ENCODE assay signal across 12 mouse cellular contexts in genomic region chr7:59231960-59232359, GRCm38 (mm10). TPM values are rescaled to one million over a fixed set of nuclear protein-coding genes. Genes with fewer than 3 reads are reported as not detected.
DNase-seq lines count a peak whose midpoint lies in the region; ATAC-seq lines count a peak whose summit lies in the region.
"Had no signal": no experiment of that assay in that cellular context is flagged by ENCODE, and none has a peak within 500 bp of the region (broad histone marks: within the 10 kb centered on the region; RNA-seq: fewer than 3 reads in every experiment).

No protein-coding gene starts in this region.

- no peaks in the 10 kb centered on the region for H3K36me3 ChIP-seq in heart, embryonic 13.5 days
- no peaks in the 10 kb centered on the region for H3K36me3 ChIP-seq in neural tube, embryonic 12.5 days
- H3K36me3 ChIP-seq in liver, embryonic 15.5 days (replicated peaks) = no peaks in the 10 kb centered on the region

- intact Hi-C loops in heart, postnatal 36 days (cut with DNase I) = no loop called here

- no peaks in the 10 kb centered on the region for H3K9me3 ChIP-seq in heart, embryonic 13.5 days
- no peaks in the 10 kb centered on the region for H3K9me3 ChIP-seq in neural tube, embryonic 12.5 days
- H3K9me3 ChIP-seq in liver, embryonic 15.5 days (replicated peaks) = no peaks in the 10 kb centered on the region

- H3K4me2 ChIP-seq in heart, embryonic 13.5 days = peak overlapping the region; percentile 21
- H3K4me2 ChIP-seq in neural tube, embryonic 12.5 days (replicated peaks) = peak overlapping the region; percentile 36
- H3K4me2 ChIP-seq in liver, embryonic 15.5 days = peak overlapping the region; percentile 1; the same call in 1 of the 2 replicates

- ATAC-seq in heart, embryonic 13.5 days (ENCODE audit: extremely low read depth, insufficient number of reproducible peaks, low FRiP score, low TSS enrichment) = no peak
- ATAC-seq in neural tube, embryonic 12.5 days (ENCODE audit: low FRiP score, low read depth) = no peak
- no peak for ATAC-seq in liver, embryonic 15.5 days (ENCODE audit: insufficient read depth)
- no peak for ATAC-seq in activated CD4-positive, CD25-positive, alpha-beta regulatory T cell, adult 4 months

- H3K27me3 ChIP-seq in heart, embryonic 13.5 days (replicated peaks) = no peaks in the 10 kb centered on the region
- H3K27me3 ChIP-seq in neural tube, embryonic 12.5 days (replicated peaks) = no peaks in the 10 kb centered on the region
- no peaks in the 10 kb centered on the region for H3K27me3 ChIP-seq in liver, embryonic 15.5 days

- WGBS in heart, embryonic 13.5 days = 52% methylated on average over 1 of the region's 1 CpGs
- WGBS in neural tube, embryonic 12.5 days = 83% methylated on average over 1 of the region's 1 CpGs
- WGBS in liver, embryonic 15.5 days (ENCODE audit: insufficient replicate concordance) = 32% methylated on average over 1 of the region's 1 CpGs

- no peak overlapping the region for H3K27ac ChIP-seq in heart, embryonic 13.5 days (replicated peaks)
- no peak overlapping the region for H3K27ac ChIP-seq in neural tube, embryonic 12.5 days
- H3K27ac ChIP-seq in liver, embryonic 15.5 days (replicated peaks) = no peak overlapping the region

- no peak for DNase-seq in heart, postnatal 36 days
- DNase-seq in neural tube, embryonic 10.5 days (ENCODE audit: extremely low spot score, low spot score) = no peak
- DNase-seq in urinary bladder, postnatal 14 days (ENCODE audit: low spot score) = no peak
- DNase-seq in cerebellum, adult 11 months = no peak
- DNase-seq: cerebellum, adult 9-10 months; kidney, postnatal 10 days; spleen, adult 18-20 months; thymus, postnatal 4 days had no signal

- no peak overlapping the region for H3K4me3 ChIP-seq in heart, embryonic 13.5 days
- H3K4me3 ChIP-seq in neural tube, embryonic 12.5 days = no peak overlapping the region
- H3K4me3 ChIP-seq in liver, embryonic 15.5 days (replicated peaks) = no peak overlapping the region

- no peak overlapping the region for H3K9ac ChIP-seq in heart, embryonic 13.5 days
- H3K9ac ChIP-seq in neural tube, embryonic 12.5 days = no peak overlapping the region
- H3K9ac ChIP-seq in liver, embryonic 15.5 days = no peak overlapping the region

- peaks cover 20% of the 10 kb centered on the region for H3K4me1 ChIP-seq in heart, embryonic 13.5 days
- peaks cover 8% of the 10 kb centered on the region; the same call in 1 of the 2 replicates for H3K4me1 ChIP-seq in neural tube, embryonic 12.5 days
- peaks cover 24% of the 10 kb centered on the region for H3K4me1 ChIP-seq in liver, embryonic 15.5 days (replicated peaks)

RNA-seq across cellular contexts. Expression of gene Ube3a, which starts 3.4 kb away (rescaled TPM):
- polyA plus RNA-seq in heart, embryonic 13.5 days (2015; fragmentation: Nextera tagmentation; extraction: Ambion mirVana) = 96.1 and 109 TPM in 2 replicates
- 100 to 1,000 TPM; 131 TPM for total RNA-seq in heart, postnatal 36 days (2021)
- 209 and 225 TPM in 2 replicates for polyA plus RNA-seq in neural tube, embryonic 12.5 days (2016; fragmentation: Nextera tagmentation; extraction: Ambion mirVana)
- polyA plus RNA-seq in liver, embryonic 15.5 days (2015; fragmentation: Nextera tagmentation; extraction: Ambion mirVana) = 51.3 and 52.5 TPM in 2 replicates
- polyA plus RNA-seq in activated CD4-positive, CD25-positive, alpha-beta regulatory T cell, adult 4 months (2017; shearing (Covaris generic)) = 10 to 100 TPM; 50.2 to 64.7 TPM
